8 mouse cellular contexts compared by ENCODE assay signal in the genomic region with DNA sequence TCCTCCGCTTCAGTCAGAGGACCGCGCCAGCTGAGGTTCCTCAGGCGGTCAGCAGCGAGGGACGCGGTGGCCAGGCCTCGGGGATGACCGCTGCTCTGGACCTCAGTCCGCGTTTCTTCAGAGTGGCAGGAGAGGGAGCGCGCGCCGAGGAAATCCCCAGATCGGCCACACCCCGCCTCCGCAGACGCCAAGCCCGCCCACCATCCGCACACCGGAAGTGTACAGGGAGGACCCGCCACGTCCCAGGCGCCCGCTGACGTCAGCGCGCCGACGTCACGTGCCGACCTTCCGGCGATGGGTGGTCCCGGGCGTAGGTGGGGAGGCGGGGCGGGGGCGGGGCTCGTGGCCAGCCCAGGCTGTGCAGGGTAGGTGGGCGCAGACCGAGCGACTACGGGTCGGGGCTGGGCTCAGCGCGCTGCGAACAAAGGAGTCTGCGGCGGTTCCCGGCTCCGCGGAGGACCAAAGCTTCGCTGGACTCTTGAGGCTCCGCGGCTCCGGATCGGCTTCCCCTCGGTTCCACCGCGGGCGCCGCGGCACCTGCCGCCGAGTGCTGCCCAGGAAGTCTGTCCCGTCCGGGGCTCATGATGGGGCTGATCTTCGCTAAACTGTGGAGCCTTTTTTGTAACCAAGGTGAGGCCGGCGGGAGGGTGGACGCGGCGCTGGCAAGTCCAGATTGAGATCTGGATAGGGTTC. TPM values are rescaled to one million over a fixed set of nuclear protein-coding genes. Genes with fewer than 3 reads are reported as not detected.
DNase-seq lines count a peak whose midpoint lies in the region; ATAC-seq and TF ChIP-seq lines count a peak whose summit lies in the region.

A gene (minus strand): TSS at position 125 of the 693 bp plus-strand sequence.

- peak; percentile 82 for ATAC-seq in activated CD4-positive, CD25-positive, alpha-beta regulatory T cell, adult 4 months
- ATAC-seq in common myeloid progenitor, adult 5-6 weeks (replicated peaks; ENCODE audit: low read depth, poor library complexity, severe bottlenecking): peak; percentile 92
- peak; percentile 99 for ATAC-seq in hindbrain, postnatal 0 days

- intact Hi-C loops in gastrocnemius, adult 2 months (cut with DNase I): no loop called here
- intact Hi-C loops in left cerebral cortex, adult 2 months (cut with DNase I): loop anchor here (2.0 to 10.0 kb wide), 3 partner anchors 180 to 1302 kb away; a partner anchor contains a TSS

- H3K9me3 ChIP-seq in hindbrain, postnatal 0 days (ENCODE audit: low read length): no peaks in the 10 kb centered on the region

- DNase-seq in gastrocnemius, adult 2 months: peak; percentile 99
- DNase-seq in hindbrain, postnatal 0 days (ENCODE audit: low spot score): peak; percentile 98
- DNase-seq in left cerebral cortex, adult 2 months (ENCODE audit: extremely low spot score in 1 of 2, low spot score in 2 of 2): peak; percentile 96 to 97
- peak; percentile 97 for DNase-seq in retina, postnatal 7 days (ENCODE audit: low read depth, low spot score)
- DNase-seq in urinary bladder, adult 18-20 months (ENCODE audit: low spot score in 2 of 2): peak; percentile 90 to 96

- peak within 1 kb of the TSS; percentile 64 for H3K4me2 ChIP-seq in hindbrain, postnatal 0 days (ENCODE audit: low read depth, low read length)

- WGBS in hindbrain, postnatal 0 days: 0% methylated on average over 63 of the region's 75 CpGs
- 1% methylated on average over 69 of the region's 75 CpGs for WGBS in macrophage (ENCODE audit: missing documents)

- H3K36me3 ChIP-seq in hindbrain, postnatal 0 days (ENCODE audit: insufficient read depth, low read length): no peaks in the 10 kb centered on the region
- no peaks in the 10 kb centered on the region for H3K36me3 ChIP-seq in macrophage (ENCODE audit: inconsistent target)

- H3K9ac ChIP-seq in hindbrain, postnatal 0 days (replicated peaks; ENCODE audit: low read length): peak within 1 kb of the TSS; percentile 92

- no peaks in the 10 kb centered on the region for H3K27me3 ChIP-seq in hindbrain, postnatal 0 days (ENCODE audit: insufficient read depth, low read length)

- peaks cover 11% of the 10 kb centered on the region; the same call in 1 of the 2 replicates for H3K4me1 ChIP-seq in hindbrain, postnatal 0 days (ENCODE audit: insufficient read depth, low read length)

- peak within 1 kb of the TSS; percentile 95 for H3K4me3 ChIP-seq in gastrocnemius, adult 2 months
- peak within 1 kb of the TSS; percentile 97 for H3K4me3 ChIP-seq in hindbrain, postnatal 0 days (ENCODE audit: low read length)
- H3K4me3 ChIP-seq in left cerebral cortex, adult 2 months: peak within 1 kb of the TSS; percentile 89
- H3K4me3 ChIP-seq in macrophage (ENCODE audit: inconsistent target): peak within 1 kb of the TSS; percentile 98

- TF ChIP-seq CTCF in gastrocnemius, adult 2 months (IDR thresholded peaks at IDR 0.05): peak; percentile 33; the same call in 1 of the 2 replicates
- peak; percentile 52 for TF ChIP-seq CTCF in hindbrain, postnatal 0 days (IDR thresholded peaks at IDR 0.05; ENCODE audit: low read depth)
- TF ChIP-seq CTCF in left cerebral cortex, adult 2 months (IDR thresholded peaks at IDR 0.05): no peak; the same call in 1 of the 2 replicates

- H3K79me2 ChIP-seq in macrophage (ENCODE audit: inconsistent target): peaks cover 48% of the 10 kb centered on the region

- peak within 1 kb of the TSS; percentile 98 for H3K27ac ChIP-seq in gastrocnemius, adult 2 months
- peak within 1 kb of the TSS; percentile 93 for H3K27ac ChIP-seq in hindbrain, postnatal 0 days
- peak within 1 kb of the TSS; percentile 94 for H3K27ac ChIP-seq in left cerebral cortex, adult 2 months
- H3K27ac ChIP-seq in macrophage: peak within 1 kb of the TSS; percentile 50; the same call in 1 of the 2 replicates

RNA-seq across cellular contexts. Expression of the gene that starts here (rescaled TPM):
- 10 to 100 TPM; 16.6 to 29.7 TPM for polyA plus RNA-seq in activated CD4-positive, CD25-positive, alpha-beta regulatory T cell, adult 4 months (2017; shearing (Covaris generic))
- total RNA-seq in common myeloid progenitor, adult 5-6 weeks (2017): 21.6 and 23.5 TPM in 2 replicates
- total RNA-seq in gastrocnemius, adult 2 months (2021): 1 to 10 TPM; 2.3 to 2.8 TPM
- total RNA-seq in hindbrain, postnatal 0 days (2014; rRNA removed): 5.8 and 10.3 TPM in 2 replicates
- polyA plus RNA-seq in hindbrain, postnatal 0 days (2015; fragmentation: Nextera tagmentation; extraction: Ambion mirVana): 14.3 and 16.6 TPM in 2 replicates
- 10 to 100 TPM; 12.9 to 14.6 TPM for total RNA-seq in left cerebral cortex, adult 2 months (2021)
- total RNA-seq in macrophage (2018; cell fraction: chromatin; rRNA removed): 10 to 100 TPM in 24 of 26 experiments, 1 to 10 TPM in 2; 6.7 to 36.5 (median 21.5) TPM
- 1 to 10 TPM; 2.3 to 6.6 (median 5.0) TPM for total RNA-seq in macrophage (2018; cell fraction: cytosol; rRNA removed)
- 10 to 100 TPM in 23 of 26 experiments, 1 to 10 TPM in 3; 9.0 to 30.9 (median 16.8) TPM for total RNA-seq in macrophage (2018; cell fraction: nucleus; rRNA removed)
- 2.7 to 4.8 TPM (median 3.8 TPM) in 3 replicates for polyA plus RNA-seq in macrophage (2018)

Comparison
In these comparisons a context has a peak if more than half of its experiments do, and no peak if none do; other contexts are left out.
1. Peak in every context shown above with its lines: DNase-seq, ATAC-seq, H3K4me3 ChIP-seq and H3K27ac ChIP-seq.